Mouse (Mus musculus): ENCODE results near the gene Pum3. TPM values are rescaled to one million over a fixed set of nuclear protein-coding genes. Genes with fewer than 3 reads are reported as not detected.
"Not testable (repeated sequence)": the region's sequence is repeated elsewhere in the genome, so short reads cannot be mapped to it uniquely, and the experiment has no call there.

Gene Pum3
- polyA plus RNA-seq, 1 experiment from 2014 or later, result 45.5 TPM

- no peak for ATAC-seq (ENCODE audit: low FRiP score, low TSS enrichment)
- Histone ChIP-seq H3K27ac (replicated peaks) (no peak overlapping the region), H3K4me1 (replicated peaks; ENCODE audit: control insufficient read depth, insufficient read depth) (no peaks in the 10 kb centered on the region), H3K27me3 (ENCODE audit: control insufficient read depth, insufficient read depth, low read length) (no peaks in the 10 kb centered on the region), H3K4me2 (replicated peaks; ENCODE audit: low read depth) (no peak overlapping the region), H3K36me3 (ENCODE audit: control insufficient read depth, insufficient read depth, low read length) (peaks cover 13% of the 10 kb centered on the region), H3K9me3 (ENCODE audit: control insufficient read depth, low read length) (no peaks in the 10 kb centered on the region), H3K4me3 (ENCODE audit: low read depth, low read length) (no peak overlapping the region), H3K9ac (ENCODE audit: low read length) (no peak overlapping the region)
- no peak for TF ChIP-seq CTCF (IDR thresholded peaks at IDR 0.05; ENCODE audit: low read depth)
- TF ChIP-seq EP300 (optimal IDR thresholded peaks at IDR 0.05), result no peak
- WGBS, result 85% methylated on average over 2 of the region's 2 CpGs
- no peak for DNase-seq (ENCODE audit: low spot score)
These were observed 37.2 kb downstream of the Pum3 start for GRCm38 (mm10) chr19:27392431-27392830.

- WGBS, result 89% methylated on average over 2 of the region's 2 CpGs
- H3K4me1 ChIP-seq (replicated peaks; ENCODE audit: control insufficient read depth, insufficient read depth), result no peaks in the 10 kb centered on the region
- H3K9ac ChIP-seq (ENCODE audit: low read length), result no peak overlapping the region
- TF ChIP-seq EP300 (optimal IDR thresholded peaks at IDR 0.05) (no peak), CTCF (IDR thresholded peaks at IDR 0.05; ENCODE audit: low read depth) (no peak)
- ATAC-seq (ENCODE audit: low FRiP score, low TSS enrichment) (no peak), DNase-seq (ENCODE audit: low spot score) (no peak)
- no peak overlapping the region for H3K27ac ChIP-seq (replicated peaks)
- H3K9me3 ChIP-seq (ENCODE audit: control insufficient read depth, low read length), result no peaks in the 10 kb centered on the region
- H3K27me3 ChIP-seq (ENCODE audit: control insufficient read depth, insufficient read depth, low read length), result no peaks in the 10 kb centered on the region
- no peak overlapping the region for H3K4me2 ChIP-seq (replicated peaks; ENCODE audit: low read depth)
- H3K4me3 ChIP-seq (ENCODE audit: low read depth, low read length), result no peak overlapping the region
- H3K36me3 ChIP-seq (ENCODE audit: control insufficient read depth, insufficient read depth, low read length), result peaks cover 14% of the 10 kb centered on the region
These were observed 38.3 kb downstream of the Pum3 start for GRCm38 (mm10) chr19:27391344-27391743.

- H3K9ac ChIP-seq (ENCODE audit: low read length); H3K4me2 ChIP-seq (replicated peaks; ENCODE audit: low read depth); H3K27me3 ChIP-seq (ENCODE audit: control insufficient read depth, insufficient read depth, low read length); DNase-seq (ENCODE audit: low spot score); H3K4me1 ChIP-seq (replicated peaks; ENCODE audit: control insufficient read depth, insufficient read depth); H3K27ac ChIP-seq (replicated peaks); H3K4me3 ChIP-seq (ENCODE audit: low read depth, low read length); H3K9me3 ChIP-seq (ENCODE audit: control insufficient read depth, low read length); ATAC-seq (ENCODE audit: low FRiP score, low TSS enrichment): not testable (repeated sequence)
- peaks cover 14% of the 10 kb centered on the region for H3K36me3 ChIP-seq (ENCODE audit: control insufficient read depth, insufficient read depth, low read length)
- 82% methylated on average over 4 of the region's 4 CpGs for WGBS
These were observed 40.1 kb downstream of the Pum3 start for GRCm38 (mm10) chr19:27389566-27389965.

- ATAC-seq (ENCODE audit: low FRiP score, low TSS enrichment), result no peak
- TF ChIP-seq CTCF (IDR thresholded peaks at IDR 0.05; ENCODE audit: low read depth) (no peak), EP300 (optimal IDR thresholded peaks at IDR 0.05) (no peak)
- H3K4me2 ChIP-seq (replicated peaks; ENCODE audit: low read depth), result no peak overlapping the region
These were observed 44.3 kb downstream of the Pum3 start for GRCm38 (mm10) chr19:27385304-27385703.

GRCm38 (mm10) chr19:27383266-27383665 is 46.4 kb downstream of the Pum3 start:
- WGBS, result 93% methylated on average over 5 of the region's 5 CpGs
- Histone ChIP-seq H3K4me3 (ENCODE audit: low read depth, low read length) (no peak overlapping the region), H3K9ac (ENCODE audit: low read length) (no peak overlapping the region), H3K9me3 (ENCODE audit: control insufficient read depth, low read length) (no peaks in the 10 kb centered on the region), H3K36me3 (ENCODE audit: control insufficient read depth, insufficient read depth, low read length) (peaks cover 10% of the 10 kb centered on the region), H3K4me1 (replicated peaks; ENCODE audit: control insufficient read depth, insufficient read depth) (no peaks in the 10 kb centered on the region), H3K4me2 (replicated peaks; ENCODE audit: low read depth) (no peak overlapping the region), H3K27ac (replicated peaks) (no peak overlapping the region), H3K27me3 (ENCODE audit: control insufficient read depth, insufficient read depth, low read length) (no peaks in the 10 kb centered on the region)
- TF ChIP-seq CTCF (IDR thresholded peaks at IDR 0.05; ENCODE audit: low read depth) (no peak), EP300 (optimal IDR thresholded peaks at IDR 0.05) (no peak)
- DNase-seq (ENCODE audit: low spot score) (no peak), ATAC-seq (ENCODE audit: low FRiP score, low TSS enrichment) (no peak)

More at GRCm38 (mm10) chr19:27385304-27385703, 44.3 kb downstream of the Pum3 start:
- no peak overlapping the region for H3K27ac ChIP-seq (replicated peaks)
- no peaks in the 10 kb centered on the region for H3K27me3 ChIP-seq (ENCODE audit: control insufficient read depth, insufficient read depth, low read length)
- peaks cover 10% of the 10 kb centered on the region for H3K36me3 ChIP-seq (ENCODE audit: control insufficient read depth, insufficient read depth, low read length)
- DNase-seq (ENCODE audit: low spot score), result no peak
- no peak overlapping the region for H3K4me3 ChIP-seq (ENCODE audit: low read depth, low read length)
- no peaks in the 10 kb centered on the region for H3K4me1 ChIP-seq (replicated peaks; ENCODE audit: control insufficient read depth, insufficient read depth)
- H3K9ac ChIP-seq (ENCODE audit: low read length), result no peak overlapping the region
- no peaks in the 10 kb centered on the region for H3K9me3 ChIP-seq (ENCODE audit: control insufficient read depth, low read length)

- Histone ChIP-seq H3K4me1 (replicated peaks; ENCODE audit: control insufficient read depth, insufficient read depth) (no peaks in the 10 kb centered on the region), H3K4me2 (replicated peaks; ENCODE audit: low read depth) (no peak overlapping the region), H3K27ac (replicated peaks) (no peak overlapping the region), H3K27me3 (ENCODE audit: control insufficient read depth, insufficient read depth, low read length) (no peaks in the 10 kb centered on the region), H3K36me3 (ENCODE audit: control insufficient read depth, insufficient read depth, low read length) (peaks cover 7% of the 10 kb centered on the region), H3K9ac (ENCODE audit: low read length) (no peak overlapping the region), H3K4me3 (ENCODE audit: low read depth, low read length) (no peak overlapping the region), H3K9me3 (ENCODE audit: control insufficient read depth, low read length) (no peaks in the 10 kb centered on the region)
- 79% methylated on average over 1 of the region's 1 CpGs for WGBS
- DNase-seq (ENCODE audit: low spot score) (no peak), ATAC-seq (ENCODE audit: low FRiP score, low TSS enrichment) (no peak)
- no peak for TF ChIP-seq EP300 (optimal IDR thresholded peaks at IDR 0.05)
- TF ChIP-seq CTCF (IDR thresholded peaks at IDR 0.05; ENCODE audit: low read depth), result no peak
These were observed 47.5 kb downstream of the Pum3 start for GRCm38 (mm10) chr19:27382131-27382530.

Data from stomach, postnatal 0 days (tissue).